Mouse (Mus musculus): ENCODE data around the gene Sf3a3. TPM values are rescaled to one million over a fixed set of nuclear protein-coding genes. Genes with fewer than 3 reads are reported as not detected.
A peak's percentile ranks its signal among the peaks of the same experiment; 100 is the strongest.

Sf3a3 gene
- polyA plus RNA-seq, 1 experiment from 2014 or later = 109 TPM

DNA sequence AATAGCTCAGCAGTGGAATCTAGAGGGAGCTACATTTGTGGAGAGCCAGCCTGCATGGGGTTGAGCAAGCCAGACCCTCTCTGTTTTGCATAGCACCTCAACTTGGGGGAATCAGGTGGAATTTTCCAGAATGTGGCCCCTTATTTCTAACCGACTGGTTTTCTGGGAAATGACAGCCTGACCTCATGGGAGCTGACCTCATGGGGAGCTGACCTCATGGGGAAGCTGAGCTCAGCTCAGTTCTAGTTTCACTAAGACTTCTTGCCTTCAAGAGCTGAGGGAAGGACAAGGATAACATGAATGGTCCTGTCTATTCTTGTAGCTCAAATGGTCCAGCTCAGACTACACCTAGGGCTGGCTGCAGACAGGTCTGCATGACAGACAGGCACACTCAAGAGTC is 24.2 kb downstream of the Sf3a3 start:
- Histone ChIP-seq H3K4me3 (ENCODE audit: low read depth, low read length) (no peak overlapping the region), H3K27me3 (ENCODE audit: control insufficient read depth, insufficient read depth, low read length) (no peaks in the 10 kb centered on the region), H3K27ac (ENCODE audit: low read depth, low read length) (no peak overlapping the region), H3K9ac (ENCODE audit: low read depth, low read length) (no peak overlapping the region), H3K4me1 (ENCODE audit: control insufficient read depth, insufficient read depth, low read length) (peaks cover 6% of the 10 kb centered on the region; the same call in 1 of the 2 replicates), H3K4me2 (no peak overlapping the region), H3K36me3 (ENCODE audit: control insufficient read depth, insufficient read depth, low read length) (peaks cover under 1% of the 10 kb centered on the region; the same call in 1 of the 2 replicates), H3K9me3 (replicated peaks; ENCODE audit: control insufficient read depth, low read length) (no peaks in the 10 kb centered on the region)
- WGBS (ENCODE audit: insufficient replicate concordance) = 46% methylated on average over 1 of the region's 1 CpGs
- ATAC-seq (replicated peaks; ENCODE audit: insufficient number of reproducible peaks, low FRiP score, low TSS enrichment) = no peak

DNA sequence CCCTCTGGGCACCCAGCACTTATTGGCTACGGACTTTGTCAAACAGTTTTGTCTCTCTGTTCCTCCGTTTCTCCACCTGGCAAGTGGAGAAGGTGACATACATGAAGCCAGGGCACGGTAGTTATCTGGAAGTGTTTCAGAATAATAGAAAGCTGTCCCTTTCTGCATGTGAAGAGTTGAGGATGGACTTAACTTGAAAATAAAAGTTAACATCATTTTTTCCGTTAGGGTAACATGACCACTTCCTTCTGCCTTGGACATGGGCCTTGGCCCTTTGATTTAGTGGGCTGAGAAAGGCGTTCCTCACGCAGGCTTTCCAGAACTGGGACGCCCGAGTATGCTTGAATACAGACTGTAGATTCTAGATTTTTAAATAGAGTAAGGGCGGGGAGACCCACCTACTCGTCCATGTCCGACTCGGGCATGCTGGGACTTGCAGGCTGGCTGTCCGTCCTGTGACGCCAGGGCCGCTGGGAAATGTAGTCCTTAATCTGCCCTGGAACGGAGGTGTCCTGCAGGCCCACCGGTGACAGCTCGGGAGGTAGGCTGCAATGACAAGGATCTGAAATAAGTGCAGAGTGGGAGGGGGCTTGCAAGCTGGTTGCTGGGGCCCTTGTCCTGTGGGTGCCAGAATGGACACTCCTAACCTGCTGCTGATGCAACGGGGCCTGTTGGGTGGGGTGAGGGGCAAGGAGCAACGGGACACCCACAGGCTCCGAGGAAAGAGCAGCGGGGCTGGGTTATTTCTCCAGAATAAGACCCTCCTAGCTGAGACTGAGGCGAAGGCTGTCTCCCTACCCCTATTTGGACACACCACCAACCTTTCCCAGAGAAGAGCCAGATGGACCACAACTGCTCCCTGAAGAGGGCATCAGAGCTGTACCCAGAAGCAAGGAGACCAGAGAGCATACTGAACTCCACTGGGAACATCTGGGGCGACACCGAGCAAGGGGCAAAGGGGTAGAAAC is 27.1 kb downstream of the Sf3a3 start, which contains the start of gene Inpp5b:
TSS of gene Inpp5b (plus strand) at position 475 of the 968 bp plus-strand sequence.
- peak within 1 kb of the TSS; percentile 77 for H3K4me2 ChIP-seq
- ATAC-seq (replicated peaks; ENCODE audit: insufficient number of reproducible peaks, low FRiP score, low TSS enrichment) = peak; percentile 81
- H3K36me3 ChIP-seq (ENCODE audit: control insufficient read depth, insufficient read depth, low read length) = no peaks in the 10 kb centered on the region
- H3K4me1 ChIP-seq (ENCODE audit: control insufficient read depth, insufficient read depth, low read length) = peaks cover 2% of the 10 kb centered on the region; the same call in 1 of the 2 replicates
- H3K9me3 ChIP-seq (replicated peaks; ENCODE audit: control insufficient read depth, low read length) = no peaks in the 10 kb centered on the region
- peak within 1 kb of the TSS; percentile 72 for H3K9ac ChIP-seq (ENCODE audit: low read depth, low read length)
- H3K27me3 ChIP-seq (ENCODE audit: control insufficient read depth, insufficient read depth, low read length) = no peaks in the 10 kb centered on the region
- H3K4me3 ChIP-seq (ENCODE audit: low read depth, low read length) = peak within 1 kb of the TSS; percentile 51
- 15% methylated on average over 25 of the region's 25 CpGs for WGBS (ENCODE audit: insufficient replicate concordance)
- no peak within 1 kb of the TSS for H3K27ac ChIP-seq (ENCODE audit: low read depth, low read length)

DNA sequence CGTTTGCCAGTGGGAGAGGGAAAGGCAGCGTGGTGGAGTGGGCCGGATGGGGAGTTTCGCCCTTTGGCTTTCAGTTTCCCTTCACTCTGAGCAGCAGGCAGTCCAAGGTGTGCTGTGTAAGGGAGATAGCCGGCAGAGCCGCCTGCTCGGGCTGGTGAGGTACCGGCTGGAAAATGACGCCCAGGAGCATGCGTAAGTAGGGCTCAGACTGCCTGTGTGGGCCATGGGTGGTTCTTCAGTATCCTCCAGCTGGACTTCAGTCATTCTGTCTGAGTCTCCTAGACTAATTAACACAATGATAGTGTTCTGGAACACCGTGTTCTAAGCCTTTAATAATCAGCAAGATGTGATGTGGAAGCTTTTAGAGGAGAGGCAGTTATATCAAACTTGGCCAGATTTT is 28.3 kb downstream of the Sf3a3 start:
- 86% methylated on average over 11 of the region's 11 CpGs for WGBS (ENCODE audit: insufficient replicate concordance)
- H3K27ac ChIP-seq (ENCODE audit: low read depth, low read length) = no peak overlapping the region
- no peak overlapping the region for H3K4me3 ChIP-seq (ENCODE audit: low read depth, low read length)
- no peaks in the 10 kb centered on the region for H3K36me3 ChIP-seq (ENCODE audit: control insufficient read depth, insufficient read depth, low read length)
- no peak for ATAC-seq (replicated peaks; ENCODE audit: insufficient number of reproducible peaks, low FRiP score, low TSS enrichment)
- no peak overlapping the region for H3K9ac ChIP-seq (ENCODE audit: low read depth, low read length)
- H3K4me1 ChIP-seq (ENCODE audit: control insufficient read depth, insufficient read depth, low read length) = no peaks in the 10 kb centered on the region; the same call in 1 of the 2 replicates
- H3K4me2 ChIP-seq = no peak overlapping the region
- no peaks in the 10 kb centered on the region for H3K9me3 ChIP-seq (replicated peaks; ENCODE audit: control insufficient read depth, low read length)
- H3K27me3 ChIP-seq (ENCODE audit: control insufficient read depth, insufficient read depth, low read length) = no peaks in the 10 kb centered on the region

- Histone ChIP-seq H3K4me3 (ENCODE audit: low read depth, low read length) (no peak overlapping the region), H3K9me3 (replicated peaks; ENCODE audit: control insufficient read depth, low read length) (no peaks in the 10 kb centered on the region), H3K36me3 (ENCODE audit: control insufficient read depth, insufficient read depth, low read length) (no peaks in the 10 kb centered on the region), H3K27ac (ENCODE audit: low read depth, low read length) (no peak overlapping the region), H3K4me1 (ENCODE audit: control insufficient read depth, insufficient read depth, low read length) (no peaks in the 10 kb centered on the region), H3K9ac (ENCODE audit: low read depth, low read length) (no peak overlapping the region), H3K27me3 (ENCODE audit: control insufficient read depth, insufficient read depth, low read length) (no peaks in the 10 kb centered on the region; the same call in 1 of the 2 replicates), H3K4me2 (no peak overlapping the region)
- ATAC-seq (replicated peaks; ENCODE audit: insufficient number of reproducible peaks, low FRiP score, low TSS enrichment) = no peak
- WGBS (ENCODE audit: insufficient replicate concordance) = 68% methylated on average over 7 of the region's 7 CpGs
These were observed 32.0 kb downstream of the Sf3a3 start for GRCm38 (mm10) chr4:124746577-124746976.

DNA sequence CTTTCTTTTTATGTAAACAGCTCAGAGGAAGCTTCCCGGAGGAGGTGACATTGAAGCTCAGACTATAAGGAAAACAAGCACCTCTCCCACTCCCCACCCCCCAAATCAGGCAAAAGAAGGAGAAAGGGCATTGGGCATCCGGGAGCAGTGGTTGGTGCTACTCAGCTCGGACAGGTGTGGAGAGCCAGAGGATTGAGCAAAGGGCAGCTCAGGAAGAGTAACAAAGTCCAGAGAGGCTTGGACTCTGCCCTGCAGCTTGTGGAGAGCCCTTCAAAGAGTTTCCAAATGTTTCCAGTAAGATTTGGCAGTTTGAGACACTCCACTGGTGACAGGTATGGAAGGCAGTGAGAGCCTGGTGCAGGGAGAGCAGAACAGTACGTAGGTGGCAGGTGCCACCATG is 33.3 kb downstream of the Sf3a3 start:
- no peak overlapping the region for H3K27ac ChIP-seq (ENCODE audit: low read depth, low read length)

DNA sequence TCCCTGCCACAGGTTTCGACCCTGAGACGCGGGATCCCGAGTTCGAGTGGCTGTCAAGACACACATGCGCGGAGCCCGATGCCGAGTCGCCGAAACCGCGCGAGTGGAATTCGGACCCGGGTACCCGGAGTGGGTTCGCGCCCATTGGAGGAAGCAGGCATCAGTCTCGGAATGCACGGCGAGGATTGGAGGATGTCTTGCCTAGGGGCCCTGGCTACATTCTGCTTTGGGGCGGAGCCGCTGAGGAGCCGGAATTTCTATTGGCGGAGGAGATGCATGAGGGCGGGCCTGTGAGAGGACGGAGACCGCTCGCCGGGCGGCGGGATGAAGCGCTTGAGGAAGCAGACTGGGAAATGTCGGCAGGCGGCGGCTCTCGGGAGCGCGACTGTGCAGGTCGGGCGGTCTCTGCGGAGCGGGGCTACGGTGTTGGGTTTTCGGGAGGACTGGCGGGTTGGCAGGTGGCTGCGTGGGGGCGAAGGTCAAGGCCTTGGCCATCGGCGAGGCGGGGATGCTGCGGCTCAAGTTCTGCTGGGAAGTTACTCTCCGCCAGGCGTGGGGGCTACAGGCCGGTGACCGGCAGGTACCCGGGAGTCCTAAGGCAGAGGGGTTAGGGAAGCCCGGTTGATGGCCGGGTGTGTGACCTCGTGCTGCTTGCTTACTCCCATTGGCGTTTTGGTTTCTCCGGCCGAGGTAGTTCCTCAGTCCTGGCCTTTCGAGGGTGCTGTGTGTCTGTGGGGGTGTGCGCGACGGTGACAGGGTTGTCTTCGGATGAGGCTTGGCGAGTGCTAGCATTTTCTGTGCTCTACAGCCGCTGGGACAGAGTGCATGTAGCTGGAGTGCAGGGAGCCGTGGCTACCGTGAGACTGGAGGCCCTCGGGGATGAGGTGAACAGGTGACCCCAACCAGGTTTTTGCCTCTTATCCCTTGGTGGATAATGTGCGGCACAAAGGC is 37.0 kb downstream of the Sf3a3 start:
- under 1% methylated on average over 75 of the region's 75 CpGs for WGBS (ENCODE audit: insufficient replicate concordance)
- Histone ChIP-seq H3K9ac (ENCODE audit: low read depth, low read length) (peak overlapping the region; percentile 72), H3K4me3 (ENCODE audit: low read depth, low read length) (peak overlapping the region; percentile 74), H3K27ac (ENCODE audit: low read depth, low read length) (no peak overlapping the region), H3K36me3 (ENCODE audit: control insufficient read depth, insufficient read depth, low read length) (no peaks in the 10 kb centered on the region), H3K4me1 (ENCODE audit: control insufficient read depth, insufficient read depth, low read length) (peaks cover 17% of the 10 kb centered on the region), H3K27me3 (ENCODE audit: control insufficient read depth, insufficient read depth, low read length) (no peaks in the 10 kb centered on the region; the same call in 1 of the 2 replicates), H3K4me2 (peak overlapping the region; percentile 99), H3K9me3 (replicated peaks; ENCODE audit: control insufficient read depth, low read length) (no peaks in the 10 kb centered on the region)
- peak; percentile 98 for ATAC-seq (replicated peaks; ENCODE audit: insufficient number of reproducible peaks, low FRiP score, low TSS enrichment)

More for the DNA sequence above, 33.3 kb downstream of the Sf3a3 start:
- no peak overlapping the region for H3K4me3 ChIP-seq (ENCODE audit: low read depth, low read length)
- H3K9me3 ChIP-seq (replicated peaks; ENCODE audit: control insufficient read depth, low read length) = no peaks in the 10 kb centered on the region
- peaks cover 9% of the 10 kb centered on the region for H3K4me1 ChIP-seq (ENCODE audit: control insufficient read depth, insufficient read depth, low read length)
- no peak for ATAC-seq (replicated peaks; ENCODE audit: insufficient number of reproducible peaks, low FRiP score, low TSS enrichment)
- H3K36me3 ChIP-seq (ENCODE audit: control insufficient read depth, insufficient read depth, low read length) = no peaks in the 10 kb centered on the region
- no peak overlapping the region for H3K4me2 ChIP-seq
- WGBS (ENCODE audit: insufficient replicate concordance) = 46% methylated on average over 4 of the region's 4 CpGs
- no peaks in the 10 kb centered on the region; the same call in 1 of the 2 replicates for H3K27me3 ChIP-seq (ENCODE audit: control insufficient read depth, insufficient read depth, low read length)
- no peak overlapping the region for H3K9ac ChIP-seq (ENCODE audit: low read depth, low read length)

DNA sequence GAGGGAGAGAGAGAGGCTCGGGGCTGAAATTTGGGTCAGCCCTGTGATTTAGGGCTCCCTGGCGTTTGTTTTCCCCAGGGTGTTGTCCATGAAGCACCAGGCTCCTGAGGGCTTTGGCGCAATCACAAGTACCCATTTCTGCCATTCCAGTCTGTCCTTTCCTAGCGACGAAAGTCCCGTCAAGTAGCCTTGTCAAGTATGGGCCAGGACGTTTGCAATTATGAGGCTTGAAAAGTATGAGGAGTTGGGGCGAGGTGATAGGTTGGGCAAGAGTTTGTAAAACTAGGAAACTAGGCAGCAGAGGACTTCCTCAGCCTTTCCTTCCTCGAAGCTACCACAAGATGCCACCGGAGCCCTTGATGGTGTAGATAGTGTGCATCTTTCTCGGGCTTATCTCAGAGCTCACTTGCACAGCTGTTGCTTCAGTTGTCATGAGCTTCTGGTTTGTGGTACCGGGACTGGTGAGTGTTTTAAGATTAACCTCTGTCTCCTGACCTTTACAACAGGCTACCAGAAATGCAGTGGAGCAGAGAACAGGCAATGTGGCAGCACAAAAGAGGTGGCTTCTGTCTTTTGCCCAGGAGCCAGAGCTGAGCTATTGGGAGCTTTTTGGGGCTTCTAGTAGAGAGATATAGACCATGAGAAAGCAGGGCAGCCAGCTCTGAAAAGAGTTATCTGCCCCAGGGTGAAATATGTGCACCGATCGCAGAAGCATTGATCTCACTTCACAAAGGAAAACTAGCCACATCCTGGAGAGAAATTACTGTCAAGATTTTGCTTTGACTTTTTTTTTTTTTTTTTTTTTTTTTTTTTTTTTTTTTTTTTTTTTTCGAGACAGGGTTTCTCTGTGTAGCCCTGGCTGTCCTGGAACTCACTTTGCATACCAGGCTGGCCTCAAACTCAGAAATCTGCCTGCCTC is 38.0 kb downstream of the Sf3a3 start:
- Histone ChIP-seq H3K9ac (ENCODE audit: low read depth, low read length) (peak overlapping the region; percentile 63), H3K4me1 (ENCODE audit: control insufficient read depth, insufficient read depth, low read length) (peaks cover 17% of the 10 kb centered on the region), H3K9me3 (replicated peaks; ENCODE audit: control insufficient read depth, low read length) (no peaks in the 10 kb centered on the region), H3K27ac (ENCODE audit: low read depth, low read length) (no peak overlapping the region), H3K4me3 (ENCODE audit: low read depth, low read length) (peak overlapping the region; percentile 74), H3K36me3 (ENCODE audit: control insufficient read depth, insufficient read depth, low read length) (no peaks in the 10 kb centered on the region), H3K27me3 (ENCODE audit: control insufficient read depth, insufficient read depth, low read length) (no peaks in the 10 kb centered on the region; the same call in 1 of the 2 replicates), H3K4me2 (peak overlapping the region; percentile 99)
- 11% methylated on average over 15 of the region's 15 CpGs for WGBS (ENCODE audit: insufficient replicate concordance)
- ATAC-seq (replicated peaks; ENCODE audit: insufficient number of reproducible peaks, low FRiP score, low TSS enrichment) = no peak
